Mouse (Mus musculus) midbrain, embryonic 11.5 days (tissue): ENCODE data around the gene Dvl1. TPM values are rescaled to one million over a fixed set of nuclear protein-coding genes. Genes with fewer than 3 reads are reported as not detected.

ENCODE experiments used
- ATAC-seq: fragments of 200-750 bp; cut with Nextera tagmentation; 2 replicates; pipeline ENCODE4 v1.8.0; 2017; ENCODE audit warnings: moderate TSS enrichment, moderate library complexity; ENCODE audit not compliant: low FRiP score
- DNase-seq: peaks from one replicate; pipeline ENCODE4 v3.0.0; 2015; ENCODE audit warnings: low spot score; ENCODE audit errors: missing footprints
- H3K27ac ChIP-seq: fragments of 300-500 bp; sonication (generic); 2 replicates; pipeline ENCODE4 v1.5.1; 2014; ENCODE audit warnings: low read depth, low read length
- H3K27me3 ChIP-seq: fragments of 300-500 bp; sonication (generic); 2 replicates; pipeline ENCODE4 v1.6.1; 2014; ENCODE audit warnings: mild to moderate bottlenecking, low read length, moderate library complexity, mixed read lengths; ENCODE audit not compliant: control insufficient read depth, insufficient read depth
- H3K36me3 ChIP-seq: fragments of 300-500 bp; sonication (generic); 2 replicates; pipeline ENCODE4 v1.6.1; 2014; ENCODE audit warnings: mild to moderate bottlenecking, low read length, moderate library complexity, mixed read lengths; ENCODE audit not compliant: control insufficient read depth, insufficient read depth
- H3K4me1 ChIP-seq: fragments of 300-500 bp; sonication (generic); 2 replicates; pipeline ENCODE4 v1.6.1; 2014; ENCODE audit warnings: low read length; ENCODE audit not compliant: control insufficient read depth, insufficient read depth
- H3K4me2 ChIP-seq: fragments of 300-500 bp; sonication (generic); 2 replicates; pipeline ENCODE4 v1.6.1; 2014; ENCODE audit warnings: mild to moderate bottlenecking, moderate library complexity
- H3K4me3 ChIP-seq: fragments of 300-500 bp; sonication (generic); 2 replicates; pipeline ENCODE4 v1.5.1; 2014; ENCODE audit warnings: low read depth, low read length
- H3K9ac ChIP-seq: fragments of 300-500 bp; sonication (generic); 2 replicates; pipeline ENCODE4 v1.6.1; 2014; ENCODE audit warnings: low read length
- H3K9me3 ChIP-seq: fragments of 300-500 bp; sonication (generic); 2 replicates; pipeline ENCODE4 v1.6.1; 2016; ENCODE audit warnings: low read length; ENCODE audit not compliant: control insufficient read depth
- WGBS: fragments of 180-500 bp; shearing (Covaris S2); extraction: QIAGEN DNeasy Blood & Tissue Kit; methylation state at CpG from one replicate; pipeline ENCODE4 v1.1.7; 2014; 5-methylcytosine and 5-hydroxymethylcytosine counted together
- polyA plus RNA-seq: library from polyadenylated mRNA; unstranded; fragments of >200 nt; fragmentation: Nextera tagmentation; extraction: Ambion mirVana; gene quantifications from 2 replicates; pipeline ENCODE4 v1.2.1, GENCODE M21; 2014

The Dvl1 gene
- polyA plus RNA-seq, 1 experiment from 2014 or later = 10.7 TPM

- peaks cover 27% of the 10 kb centered on the region for H3K36me3 ChIP-seq
- 93% methylated on average over 5 of the region's 5 CpGs for WGBS
These were observed 39.1 kb downstream of the Dvl1 start for GRCm38 (mm10) chr4:155886330-155886729.

DNA sequence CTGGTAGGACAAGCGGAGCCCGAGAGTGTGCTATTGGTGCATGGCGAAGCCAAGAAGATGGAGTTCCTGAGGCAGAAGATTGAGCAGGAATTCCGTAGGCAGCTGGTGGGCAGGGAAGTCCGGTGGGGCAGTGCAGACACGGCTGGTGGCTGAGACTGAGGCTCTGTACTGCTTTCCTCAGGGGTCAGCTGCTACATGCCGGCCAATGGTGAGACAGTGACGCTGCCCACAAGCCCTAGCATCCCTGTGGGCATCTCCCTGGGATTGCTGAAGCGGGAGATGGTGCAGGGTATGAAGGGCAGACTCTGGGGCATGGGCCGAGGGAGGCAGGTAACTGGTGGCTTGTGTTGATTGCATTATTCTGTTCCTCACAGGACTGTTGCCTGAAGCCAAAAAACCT is 40.5 kb downstream of the Dvl1 start:
- H3K4me3 ChIP-seq = no peak overlapping the region
- 91% methylated on average over 10 of the region's 10 CpGs for WGBS
- H3K27ac ChIP-seq = no peak overlapping the region
- H3K4me2 ChIP-seq = no peak overlapping the region
- H3K4me1 ChIP-seq = peaks cover 9% of the 10 kb centered on the region
- no peaks in the 10 kb centered on the region for H3K27me3 ChIP-seq
- DNase-seq (no peak), ATAC-seq (no peak)
- peaks cover 27% of the 10 kb centered on the region for H3K36me3 ChIP-seq
- H3K9ac ChIP-seq = no peak overlapping the region
- H3K9me3 ChIP-seq = no peaks in the 10 kb centered on the region

More at GRCm38 (mm10) chr4:155886330-155886729, 39.1 kb downstream of the Dvl1 start:
- Histone ChIP-seq H3K4me3 (no peak overlapping the region), H3K27ac (no peak overlapping the region), H3K9ac (no peak overlapping the region), H3K9me3 (no peaks in the 10 kb centered on the region), H3K27me3 (no peaks in the 10 kb centered on the region), H3K4me2 (no peak overlapping the region), H3K4me1 (peaks cover 9% of the 10 kb centered on the region)
- DNase-seq (peak; percentile 59), ATAC-seq (no peak)

DNA sequence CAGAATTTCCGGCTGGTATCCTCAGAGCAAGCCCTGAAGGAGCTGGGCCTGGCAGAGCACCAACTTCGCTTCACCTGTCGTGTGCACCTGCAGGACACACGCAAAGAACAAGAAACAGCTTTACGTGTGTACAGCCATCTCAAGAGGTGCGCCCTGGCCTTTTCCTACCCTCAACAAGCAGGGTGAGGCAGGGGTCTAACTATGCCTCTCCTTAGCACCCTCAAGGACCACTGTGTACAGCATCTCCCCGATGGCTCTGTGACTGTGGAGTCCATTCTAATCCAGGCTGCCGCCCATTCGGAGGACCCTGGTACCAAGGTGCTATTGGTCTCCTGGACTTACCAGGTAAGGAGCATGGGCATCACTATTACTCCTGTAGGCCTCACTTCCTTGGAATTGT is 41.0 kb downstream of the Dvl1 start:
- H3K36me3 ChIP-seq = peaks cover 27% of the 10 kb centered on the region
- 95% methylated on average over 9 of the region's 9 CpGs for WGBS
- no peaks in the 10 kb centered on the region for H3K27me3 ChIP-seq
- DNase-seq = no peak
- no peak for ATAC-seq
- no peak overlapping the region for H3K27ac ChIP-seq
- no peak overlapping the region for H3K9ac ChIP-seq
- no peaks in the 10 kb centered on the region for H3K9me3 ChIP-seq
- no peak overlapping the region for H3K4me2 ChIP-seq
- no peak overlapping the region for H3K4me3 ChIP-seq
- peaks cover 9% of the 10 kb centered on the region for H3K4me1 ChIP-seq

DNA sequence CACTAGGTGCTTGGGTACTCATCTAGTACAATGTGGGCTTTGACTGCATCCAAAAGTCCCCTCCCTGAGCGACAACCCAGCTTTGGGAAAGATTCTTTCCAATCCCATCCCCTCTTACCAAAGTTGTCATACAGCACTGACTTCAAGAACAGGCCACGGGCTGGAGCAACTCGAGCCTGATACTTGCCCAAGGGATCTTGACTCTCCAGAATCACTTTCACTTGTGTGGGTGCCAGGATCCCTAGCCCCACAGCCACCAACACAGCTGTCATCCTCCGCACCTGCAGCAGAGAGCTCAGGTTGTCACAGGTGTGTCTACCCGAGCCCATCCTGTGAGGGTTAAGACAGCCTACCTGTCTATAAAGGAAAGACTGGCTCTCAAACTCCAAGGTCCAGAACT is 42.1 kb downstream of the Dvl1 start:
- DNase-seq = no peak
- 88% methylated on average over 5 of the region's 5 CpGs for WGBS

DNA sequence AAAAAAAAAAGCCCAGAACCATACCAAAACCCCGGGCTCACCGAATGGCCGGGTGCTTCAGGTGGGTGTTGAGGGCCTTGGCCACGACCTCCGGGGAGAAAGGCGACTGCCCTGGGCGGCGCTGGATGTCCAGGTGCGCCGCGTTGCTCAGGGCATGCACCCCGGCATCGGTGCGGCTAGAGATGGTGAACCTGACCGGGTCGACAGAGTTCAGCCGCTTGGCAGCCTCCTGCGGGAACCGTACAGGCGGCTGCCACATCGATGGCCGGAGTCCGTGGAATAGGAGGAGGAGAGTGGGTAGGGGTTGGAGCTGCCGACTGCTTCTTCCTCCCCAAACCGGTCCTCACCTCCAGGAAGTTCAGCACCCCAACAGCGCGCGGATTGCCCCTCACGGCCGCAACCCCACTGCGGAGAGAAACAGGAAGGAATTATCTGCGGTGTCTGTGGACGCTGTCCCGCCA is 43.8 kb downstream of the Dvl1 start:
- Histone ChIP-seq H3K27me3 (no peaks in the 10 kb centered on the region), H3K4me3 (peak overlapping the region; percentile 92), H3K9ac (peak overlapping the region; percentile 90), H3K4me1 (peaks cover 26% of the 10 kb centered on the region), H3K9me3 (no peaks in the 10 kb centered on the region), H3K36me3 (peaks cover 20% of the 10 kb centered on the region), H3K27ac (no peak overlapping the region), H3K4me2 (peak overlapping the region; percentile 99)
- under 1% methylated on average over 34 of the region's 34 CpGs for WGBS
- DNase-seq = no peak
- no peak; the same call in 1 of the 2 replicates for ATAC-seq

More for the DNA sequence above, 42.1 kb downstream of the Dvl1 start:
- H3K4me2 ChIP-seq = no peak overlapping the region
- H3K9ac ChIP-seq = no peak overlapping the region
- no peaks in the 10 kb centered on the region for H3K27me3 ChIP-seq
- peaks cover 18% of the 10 kb centered on the region for H3K4me1 ChIP-seq
- H3K4me3 ChIP-seq = no peak overlapping the region
- H3K36me3 ChIP-seq = peaks cover 27% of the 10 kb centered on the region
- H3K27ac ChIP-seq = no peak overlapping the region
- no peak for ATAC-seq
- no peaks in the 10 kb centered on the region for H3K9me3 ChIP-seq

DNA sequence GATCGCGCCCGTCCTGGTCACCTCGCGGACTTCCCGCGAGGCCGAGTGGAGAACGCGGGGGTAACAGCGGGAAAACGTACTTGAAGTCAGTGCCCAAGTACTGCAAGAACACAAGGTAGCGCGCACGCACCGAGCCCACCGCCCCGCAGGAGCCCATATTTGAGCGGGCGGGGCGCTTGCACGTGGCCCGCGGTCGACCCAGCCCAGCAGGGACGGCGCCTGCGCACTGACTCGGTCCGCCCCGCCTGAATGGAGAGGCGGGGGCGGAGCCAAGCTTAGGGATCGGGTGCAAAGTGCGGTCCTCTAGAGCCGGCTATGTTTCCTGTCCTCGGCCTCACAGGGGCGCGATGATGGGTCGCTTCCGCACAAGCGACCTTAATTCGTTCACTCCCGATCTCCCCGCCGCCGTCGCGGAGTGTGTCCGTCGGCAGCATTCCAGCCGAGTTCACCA is 44.4 kb downstream of the Dvl1 start, which contains the start of the genes Pusl1 and Acap3:
Gene Pusl1 (minus strand): TSS at position 231 of the 451 bp plus-strand sequence.
Gene Acap3 (plus strand): TSS at position 272 of the 451 bp plus-strand sequence.
- peak within 1 kb of the TSS; percentile 96 for H3K27ac ChIP-seq
- peak within 1 kb of the TSS; percentile 90 for H3K9ac ChIP-seq
- peaks cover 26% of the 10 kb centered on the region for H3K4me1 ChIP-seq
- ATAC-seq = peak; percentile 91
- H3K4me2 ChIP-seq = peak within 1 kb of the TSS; percentile 99
- peaks cover 17% of the 10 kb centered on the region for H3K36me3 ChIP-seq
- H3K9me3 ChIP-seq = no peaks in the 10 kb centered on the region
- 0% methylated on average over 52 of the region's 52 CpGs for WGBS
- H3K4me3 ChIP-seq = peak within 1 kb of the TSS; percentile 92
- H3K27me3 ChIP-seq = no peaks in the 10 kb centered on the region
- peak; percentile 100 for DNase-seq

GRCm38 (mm10) chr4:155892017-155892416 is 44.8 kb downstream of the Dvl1 start:
- no peaks in the 10 kb centered on the region for H3K27me3 ChIP-seq
- DNase-seq (peak; percentile 97), ATAC-seq (peak; percentile 91)
- WGBS = under 1% methylated on average over 56 of the region's 56 CpGs
- H3K4me1 ChIP-seq = peaks cover 26% of the 10 kb centered on the region
- H3K9ac ChIP-seq = peak overlapping the region; percentile 90
- peaks cover 20% of the 10 kb centered on the region for H3K36me3 ChIP-seq
- peak overlapping the region; percentile 92 for H3K4me3 ChIP-seq
- no peaks in the 10 kb centered on the region for H3K9me3 ChIP-seq
- peak overlapping the region; percentile 99 for H3K4me2 ChIP-seq
- H3K27ac ChIP-seq = peak overlapping the region; percentile 96

DNA sequence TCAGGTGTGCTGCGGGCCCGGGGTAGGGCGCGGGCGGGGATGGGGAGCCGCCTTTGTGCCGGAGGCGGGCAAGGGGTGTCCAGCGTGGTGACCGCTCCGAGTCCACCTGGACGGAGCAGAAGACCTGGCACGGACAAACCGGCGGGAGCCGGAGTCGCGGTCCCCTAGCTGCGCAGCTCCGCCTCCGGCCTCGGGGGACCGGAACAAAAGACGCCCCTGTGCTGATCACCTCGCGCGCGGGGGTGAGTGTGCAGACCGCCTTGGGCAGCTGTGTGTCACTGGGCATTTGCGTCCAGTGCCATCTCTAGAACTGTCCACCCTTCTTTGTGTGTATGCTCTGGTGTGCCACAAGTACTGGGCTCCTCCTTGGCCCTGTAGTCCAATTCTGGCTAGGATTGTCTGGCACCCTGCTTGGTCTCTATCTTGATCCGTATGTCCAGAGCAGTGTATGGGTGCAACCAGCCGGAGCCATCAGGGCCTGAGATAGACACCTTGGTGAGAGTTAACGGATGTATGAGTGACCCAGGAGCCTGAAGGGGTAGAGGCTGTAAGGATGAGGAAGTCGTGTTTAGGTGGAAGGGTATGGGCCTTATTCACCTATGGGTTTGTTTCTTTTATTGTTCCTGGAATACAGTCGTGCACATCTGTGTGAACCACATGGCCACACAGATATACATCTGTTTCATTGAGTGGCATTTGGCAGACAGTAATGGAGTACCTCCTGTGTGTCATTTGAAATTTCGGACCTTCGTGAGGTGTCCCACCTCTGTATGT is 45.4 kb downstream of the Dvl1 start:
- Histone ChIP-seq H3K9me3 (no peaks in the 10 kb centered on the region), H3K27ac (peak overlapping the region; percentile 96), H3K36me3 (peaks cover 15% of the 10 kb centered on the region), H3K4me2 (peak overlapping the region; percentile 99), H3K27me3 (no peaks in the 10 kb centered on the region), H3K4me3 (peak overlapping the region; percentile 92), H3K9ac (peak overlapping the region; percentile 90), H3K4me1 (peaks cover 26% of the 10 kb centered on the region)
- WGBS = 5% methylated on average over 37 of the region's 37 CpGs
- ATAC-seq (peak; percentile 60), DNase-seq (peak; percentile 93)

GRCm38 (mm10) chr4:155893212-155893690 is 46.0 kb downstream of the Dvl1 start:
- Histone ChIP-seq H3K4me3 (peak overlapping the region; percentile 92), H3K36me3 (peaks cover 9% of the 10 kb centered on the region; the same call in 1 of the 2 replicates), H3K4me2 (peak overlapping the region; percentile 99), H3K9me3 (no peaks in the 10 kb centered on the region), H3K9ac (peak overlapping the region; percentile 90), H3K27ac (no peak overlapping the region), H3K4me1 (peaks cover 26% of the 10 kb centered on the region), H3K27me3 (no peaks in the 10 kb centered on the region)
- no peak for ATAC-seq
- 70% methylated on average over 8 of the region's 8 CpGs for WGBS
- DNase-seq = no peak
